Mouse (Mus musculus): Measurements from ENCODE around the gene Apoc4. TPM values are rescaled to one million over a fixed set of nuclear protein-coding genes. Genes with fewer than 3 reads are reported as not detected.

Gene Apoc4
- total RNA-seq, 2 experiments from 2014 or later = not detected

DNA sequence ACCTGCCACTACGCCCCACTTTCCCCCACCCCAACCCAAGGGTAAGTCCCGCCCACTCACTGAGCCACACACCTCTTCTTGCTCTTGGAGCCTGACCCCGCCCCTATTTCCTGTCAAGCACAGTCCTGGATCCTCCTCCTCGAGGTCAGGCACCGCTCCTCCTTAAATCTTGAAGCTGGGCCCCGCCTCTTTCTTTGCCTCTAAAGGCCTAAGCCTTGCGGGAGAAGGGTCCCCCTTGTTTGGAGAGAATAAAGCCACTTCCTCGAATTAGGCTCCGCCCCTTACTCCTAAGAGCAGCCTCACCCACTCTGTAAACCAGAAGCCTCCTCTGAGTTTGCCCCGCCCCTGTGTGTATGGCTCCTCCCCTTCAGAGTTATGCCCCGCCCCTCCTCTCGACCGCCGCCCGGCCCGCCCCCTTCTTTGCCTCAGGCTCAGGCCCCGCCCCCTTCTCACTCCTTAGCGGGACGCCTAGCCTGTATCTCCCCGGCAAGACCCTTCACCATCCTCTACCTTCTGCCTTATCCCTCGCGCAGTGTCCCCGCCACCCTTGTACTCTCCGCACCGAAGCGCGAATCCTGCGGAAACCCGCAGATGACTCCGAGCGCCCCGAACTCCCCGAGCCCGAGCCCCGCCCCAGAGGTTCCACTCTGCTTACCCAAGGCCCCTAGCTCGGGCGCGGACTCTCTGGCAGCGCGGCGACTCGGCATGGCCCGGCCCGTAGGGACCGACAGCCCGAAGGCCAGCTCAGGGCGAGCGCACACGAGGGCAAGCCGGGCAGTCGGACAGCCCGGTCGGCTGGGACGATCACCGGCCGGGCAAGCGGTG lies 52.5 kb downstream of the Apoc4 start:
- DNase-seq = peak; percentile 98

DNA sequence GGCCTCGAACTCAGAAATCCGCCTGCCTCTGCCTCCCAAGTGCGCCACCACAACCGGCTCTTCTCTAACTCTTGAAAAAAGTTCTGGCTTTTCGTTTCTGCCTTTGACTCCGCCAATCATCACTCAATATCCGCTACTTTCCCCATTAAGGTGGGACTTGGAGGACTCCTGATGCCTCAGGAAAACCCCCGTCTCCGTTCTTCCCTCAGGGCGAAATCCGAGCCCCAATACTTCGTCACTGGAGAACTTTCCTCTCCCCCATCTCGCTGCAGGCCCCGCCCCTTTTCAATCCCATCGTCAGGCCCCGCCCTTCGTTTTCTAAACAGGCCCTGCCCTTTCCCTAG lies 53.1 kb downstream of the Apoc4 start:
- no peak for DNase-seq

Other genes starting within 250 kb of the Apoc4 start
- gene Mark4, start 222.7 kb downstream of the Apoc4 start, total RNA-seq (2021) = 10 to 100 TPM; 21.3 to 22.1 TPM
- 1 to 10 TPM in 1 of 2 experiments, under 1 TPM in 1; 0.77 to 1.1 TPM for gene Exoc3l2, start 218.1 kb downstream of the Apoc4 start, total RNA-seq (2021)
- 1 to 10 TPM; 2.7 to 2.8 TPM for gene Bloc1s3, start 173.1 kb downstream of the Apoc4 start, total RNA-seq (2021)
- gene Trappc6a, start 173.1 kb downstream of the Apoc4 start, total RNA-seq (2021) = 10 to 100 TPM; 44.3 to 45.3 TPM
- gene Nkpd1, start 163.6 kb downstream of the Apoc4 start, total RNA-seq (2021) = under 1 TPM in 1 of 2 experiments, not detected in 1; 0.18 TPM
- gene Ppp1r37, start 118.4 kb downstream of the Apoc4 start, total RNA-seq (2021) = 10 to 100 TPM; 61.1 to 63.1 TPM
- under 1 TPM; 0.35 to 0.49 TPM for gene Zfp296, start 104.2 kb downstream of the Apoc4 start, total RNA-seq (2021)
- gene Gemin7, start 103.9 kb downstream of the Apoc4 start, total RNA-seq (2021) = 10 to 100 TPM; 52.1 to 55.0 TPM
- 10 to 100 TPM; 10.5 to 15.6 TPM for gene Clasrp, start 77.0 kb downstream of the Apoc4 start, total RNA-seq (2021)
- 1 to 10 TPM; 9.0 to 9.2 TPM for gene Relb, start 52.0 kb downstream of the Apoc4 start, total RNA-seq (2021)
- gene Clptm1, start 16.4 kb downstream of the Apoc4 start, total RNA-seq (2021) = 10 to 100 TPM; 77.3 to 85.5 TPM
- gene Apoc2, start 3.5 kb downstream of the Apoc4 start, total RNA-seq (2021) = under 1 TPM in 1 of 2 experiments, not detected in 1; 0.75 TPM
- not detected for gene Gm44805, start 56 bp downstream of the Apoc4 start, total RNA-seq (2021)
- gene Apoc1, start 11.2 kb upstream of the Apoc4 start, total RNA-seq (2021) = 10 to 100 TPM in 1 of 2 experiments, under 1 TPM in 1; 0.57 to 19.5 TPM
- gene Apoe, start 17.7 kb upstream of the Apoc4 start, total RNA-seq (2021) = 100 to 1,000 TPM; 270 to 319 TPM
- gene Tomm40, start 34.0 kb upstream of the Apoc4 start, total RNA-seq (2021) = 100 to 1,000 TPM in 1 of 2 experiments, 10 to 100 TPM in 1; 98.9 to 110 TPM
- gene Nectin2, start 69.0 kb upstream of the Apoc4 start, total RNA-seq (2021) = 10 to 100 TPM; 28.5 to 30.0 TPM
- gene Bcam, start 89.5 kb upstream of the Apoc4 start, total RNA-seq (2021) = 100 to 1,000 TPM; 192 to 199 TPM
- gene Cblc, start 115.3 kb upstream of the Apoc4 start, total RNA-seq (2021) = under 1 TPM; 0.35 to 0.75 TPM
- 1 to 10 TPM; 2.9 to 3.7 TPM for gene Bcl3, start 141.3 kb upstream of the Apoc4 start, total RNA-seq (2021)
- not detected for gene Gm19345, start 170.5 kb upstream of the Apoc4 start, total RNA-seq (2021)
- gene Ceacam16, start 179.8 kb upstream of the Apoc4 start, total RNA-seq (2021) = not detected
- gene Ceacam19, start 206.5 kb upstream of the Apoc4 start, total RNA-seq (2021) = not detected
- 10 to 100 TPM; 18.5 to 19.5 TPM for gene Pvr, start 239.7 kb upstream of the Apoc4 start, total RNA-seq (2021)